Mouse (Mus musculus) embryonic facial prominence, embryonic 11.5 days (tissue): ENCODE measurements around the gene Dmbx1. TPM values are rescaled to one million over a fixed set of nuclear protein-coding genes. Genes with fewer than 3 reads are reported as not detected.

Experiments used
- ATAC-seq: fragments of 200-750 bp; cut with Nextera tagmentation; replicated peaks from 2 replicates; pipeline ENCODE4 v1.8.0; 2017; ENCODE audit warnings: low read depth; ENCODE audit not compliant: insufficient number of reproducible peaks, low FRiP score, low TSS enrichment
- DNase-seq: peaks from one replicate; pipeline ENCODE4 v3.0.0-alpha.2; 2015; ENCODE audit warnings: low spot score
- H3K27ac ChIP-seq: fragments of 300-500 bp; sonication (generic); replicated peaks from 2 replicates; pipeline ENCODE4 v1.5.1; 2014; ENCODE audit warnings: mild to moderate bottlenecking, low read depth, low read length, control low read depth
- H3K27me3 ChIP-seq: fragments of 300-500 bp; sonication (generic); 2 replicates; pipeline ENCODE4 v1.6.1; 2014; ENCODE audit warnings: mild to moderate bottlenecking, low read length, moderate library complexity, mixed read lengths; ENCODE audit not compliant: control insufficient read depth, insufficient read depth
- H3K36me3 ChIP-seq: fragments of 300-500 bp; sonication (generic); replicated peaks from 2 replicates; pipeline ENCODE4 v1.6.1; 2014; ENCODE audit warnings: low read depth, mild to moderate bottlenecking, low read length, moderate library complexity, mixed read lengths; ENCODE audit not compliant: control insufficient read depth, insufficient read depth
- H3K4me1 ChIP-seq: fragments of 300-500 bp; sonication (generic); 2 replicates; pipeline ENCODE4 v1.6.1; 2014; ENCODE audit warnings: low read length, mixed read lengths; ENCODE audit not compliant: control insufficient read depth, insufficient read depth
- H3K4me2 ChIP-seq: fragments of 300-500 bp; sonication (generic); 2 replicates; pipeline ENCODE4 v1.6.1; 2014; ENCODE audit warnings: low read depth, mild to moderate bottlenecking, control low read depth, low read length, moderate library complexity
- H3K4me3 ChIP-seq: fragments of 300-500 bp; sonication (generic); 2 replicates; pipeline ENCODE4 v1.5.1; 2014; ENCODE audit warnings: low read depth, low read length, control low read depth
- H3K9ac ChIP-seq: fragments of 300-500 bp; sonication (generic); replicated peaks from 2 replicates; pipeline ENCODE4 v1.6.1; 2014; ENCODE audit warnings: mild to moderate bottlenecking, control low read depth, low read length
- H3K9me3 ChIP-seq: fragments of 300-500 bp; sonication (generic); replicated peaks from 2 replicates; pipeline ENCODE4 v1.6.1; 2016; ENCODE audit warnings: mild to moderate bottlenecking, low read length, inconsistent platforms, mixed read lengths; ENCODE audit not compliant: control insufficient read depth
- WGBS: fragments of 180-500 bp; shearing (Covaris S2); extraction: QIAGEN DNeasy Blood & Tissue Kit; methylation state at CpG from one replicate; pipeline ENCODE4 v1.1.7; 2014; 5-methylcytosine and 5-hydroxymethylcytosine counted together
- polyA plus RNA-seq: library from polyadenylated mRNA; unstranded; fragments of >200 nt; fragmentation: Nextera tagmentation; extraction: Ambion mirVana; gene quantifications from 2 replicates; pipeline ENCODE4 v1.2.1, GENCODE M21; 2014

The Dmbx1 gene
- polyA plus RNA-seq, 1 experiment from 2014 or later = 1.4 TPM

- Histone ChIP-seq H3K4me3 (no peak overlapping the region), H3K36me3 (no peaks in the 10 kb centered on the region), H3K9ac (no peak overlapping the region), H3K9me3 (no peaks in the 10 kb centered on the region), H3K27me3 (no peaks in the 10 kb centered on the region), H3K4me1 (no peaks in the 10 kb centered on the region), H3K27ac (no peak overlapping the region), H3K4me2 (no peak overlapping the region)
- ATAC-seq (no peak), DNase-seq (no peak)
- 57% methylated on average over 4 of the region's 4 CpGs for WGBS
These were observed 57.5 kb downstream of the Dmbx1 start for GRCm38 (mm10) chr4:115882195-115882594.

- no peaks in the 10 kb centered on the region for H3K4me1 ChIP-seq
- H3K9ac ChIP-seq = no peak overlapping the region
- no peaks in the 10 kb centered on the region for H3K27me3 ChIP-seq
- H3K27ac ChIP-seq = no peak overlapping the region
- ATAC-seq = no peak
- WGBS = 9% methylated on average over 1 of the region's 1 CpGs
- no peaks in the 10 kb centered on the region for H3K36me3 ChIP-seq
- no peak for DNase-seq
- H3K4me3 ChIP-seq = no peak overlapping the region
- H3K9me3 ChIP-seq = no peaks in the 10 kb centered on the region
- H3K4me2 ChIP-seq = no peak overlapping the region
These were observed 58.5 kb downstream of the Dmbx1 start for GRCm38 (mm10) chr4:115881183-115881582.

GRCm38 (mm10) chr4:115878828-115879227 is 60.9 kb downstream of the Dmbx1 start:
- H3K4me1 ChIP-seq = no peaks in the 10 kb centered on the region
- no peaks in the 10 kb centered on the region for H3K9me3 ChIP-seq
- H3K36me3 ChIP-seq = no peaks in the 10 kb centered on the region
- no peaks in the 10 kb centered on the region for H3K27me3 ChIP-seq
- no peak overlapping the region for H3K4me3 ChIP-seq
- ATAC-seq (no peak), DNase-seq (no peak)
- no peak overlapping the region for H3K4me2 ChIP-seq
- no peak overlapping the region for H3K27ac ChIP-seq
- H3K9ac ChIP-seq = no peak overlapping the region
- 41% methylated on average over 9 of the region's 9 CpGs for WGBS

- Histone ChIP-seq H3K36me3 (no peaks in the 10 kb centered on the region), H3K4me2 (no peak overlapping the region), H3K27ac (no peak overlapping the region), H3K27me3 (no peaks in the 10 kb centered on the region), H3K4me3 (no peak overlapping the region), H3K4me1 (no peaks in the 10 kb centered on the region), H3K9me3 (no peaks in the 10 kb centered on the region), H3K9ac (no peak overlapping the region)
- DNase-seq = peak; percentile 50
- WGBS = under 1% methylated on average over 11 of the region's 11 CpGs
- ATAC-seq = peak; percentile 50
These were observed 61.5 kb downstream of the Dmbx1 start for GRCm38 (mm10) chr4:115878216-115878678.

- ATAC-seq (no peak), DNase-seq (no peak)
- no peaks in the 10 kb centered on the region for H3K9me3 ChIP-seq
- no peak overlapping the region for H3K27ac ChIP-seq
- WGBS = 79% methylated on average over 3 of the region's 3 CpGs
- no peak overlapping the region for H3K9ac ChIP-seq
- H3K4me1 ChIP-seq = no peaks in the 10 kb centered on the region; the same call in 1 of the 2 replicates
- no peaks in the 10 kb centered on the region; the same call in 1 of the 2 replicates for H3K36me3 ChIP-seq
- no peak overlapping the region for H3K4me3 ChIP-seq
- no peaks in the 10 kb centered on the region for H3K27me3 ChIP-seq
- H3K4me2 ChIP-seq = no peak overlapping the region
These were observed 66.5 kb downstream of the Dmbx1 start for GRCm38 (mm10) chr4:115873231-115873630.

- Histone ChIP-seq H3K36me3 (no peaks in the 10 kb centered on the region; the same call in 1 of the 2 replicates), H3K4me3 (no peak overlapping the region), H3K4me2 (no peak overlapping the region), H3K27me3 (no peaks in the 10 kb centered on the region), H3K9ac (no peak overlapping the region), H3K27ac (no peak overlapping the region), H3K4me1 (no peaks in the 10 kb centered on the region; the same call in 1 of the 2 replicates), H3K9me3 (no peaks in the 10 kb centered on the region)
- peak; percentile 30 for DNase-seq
- ATAC-seq = no peak
- 18% methylated on average over 16 of the region's 16 CpGs for WGBS
These were observed 70.1 kb downstream of the Dmbx1 start for GRCm38 (mm10) chr4:115869512-115870210.

Other genes starting within 250 kb of the Dmbx1 start
- gene Efcab14, start 202.2 kb downstream of the Dmbx1 start, polyA plus RNA-seq = 39.8 and 40.4 TPM in 2 replicates
- 0.46 TPM in 1 of 2 replicates, not detected in the other for gene Tex38, start 158.9 kb downstream of the Dmbx1 start, polyA plus RNA-seq
- 54.0 and 54.4 TPM in 2 replicates for gene Atpaf1, start 155.1 kb downstream of the Dmbx1 start, polyA plus RNA-seq
- gene Mob3c, start 111.8 kb downstream of the Dmbx1 start, polyA plus RNA-seq = 2.8 and 4.6 TPM in 2 replicates
- gene Mknk1, start 100.7 kb downstream of the Dmbx1 start, polyA plus RNA-seq = 17.5 and 20.0 TPM in 2 replicates
- gene Kncn, start 55.5 kb downstream of the Dmbx1 start, polyA plus RNA-seq = not detected in 2 replicates
- not detected in 2 replicates for gene 6430628N08Rik, start 49.3 kb downstream of the Dmbx1 start, polyA plus RNA-seq
- gene Faah, start 78.0 kb upstream of the Dmbx1 start, polyA plus RNA-seq = 1.4 and 1.8 TPM in 2 replicates
- gene Nsun4, start 114.0 kb upstream of the Dmbx1 start, polyA plus RNA-seq = 20.5 and 21.3 TPM in 2 replicates
- gene Uqcrh, start 135.1 kb upstream of the Dmbx1 start, polyA plus RNA-seq = 445 and 455 TPM in 2 replicates
- gene Lrrc41, start 135.3 kb upstream of the Dmbx1 start, polyA plus RNA-seq = 74.8 and 78.4 TPM in 2 replicates
- gene Rad54l, start 183.8 kb upstream of the Dmbx1 start, polyA plus RNA-seq = 57.6 and 60.1 TPM in 2 replicates
- gene Pomgnt1, start 183.9 kb upstream of the Dmbx1 start, polyA plus RNA-seq = 52.7 and 56.8 TPM in 2 replicates
- 1.6 and 2.1 TPM in 2 replicates for gene Lurap1, start 211.4 kb upstream of the Dmbx1 start, polyA plus RNA-seq
- 0.24 TPM in 1 of 2 replicates, not detected in the other for gene Tspan1, start 227.7 kb upstream of the Dmbx1 start, polyA plus RNA-seq
- gene 1700042G07Rik, start 233.4 kb upstream of the Dmbx1 start, polyA plus RNA-seq = not detected in 2 replicates
- not detected in 2 replicates for gene Gm49337, start 233.5 kb upstream of the Dmbx1 start, polyA plus RNA-seq